In genomic region chr10:62980039-62980954, GRCm38 (mm10) we compare ENCODE assay signal across 8 mouse cellular contexts. TPM values are rescaled to one million over a fixed set of nuclear protein-coding genes. Genes with fewer than 3 reads are reported as not detected.
DNase-seq lines count a peak whose midpoint lies in the region; ATAC-seq and TF ChIP-seq lines count a peak whose summit lies in the region.

TSS of gene Rufy2 (plus strand) at chr10:62980223.

- TF ChIP-seq POLR2A in liver, adult 2 months (IDR thresholded peaks at IDR 0.05; ENCODE audit: extremely low read depth, insufficient read depth, low read length) = no peak

- TF ChIP-seq CTCF in liver, adult 2 months (IDR thresholded peaks at IDR 0.05; ENCODE audit: low read depth, low read length) = peak; percentile 80

- H3K4me1 ChIP-seq in erythroblast, embryonic 14.5 days (ENCODE audit: control insufficient read depth) = peaks cover 15% of the 10 kb centered on the region
- peaks cover 10% of the 10 kb centered on the region; the same call in 1 of the 2 replicates for H3K4me1 ChIP-seq in heart, embryonic 12.5 days (replicated peaks)
- H3K4me1 ChIP-seq in kidney, embryonic 16.5 days (ENCODE audit: insufficient read depth, low read length) = peaks cover 8% of the 10 kb centered on the region; the same call in 1 of the 2 replicates
- H3K4me1 ChIP-seq in liver, adult 2 months (ENCODE audit: control insufficient read depth, insufficient read depth, low read length) = peaks cover 4% of the 10 kb centered on the region

- H3K27me3 ChIP-seq in erythroblast, embryonic 14.5 days (ENCODE audit: control insufficient read depth) = peaks cover 9% of the 10 kb centered on the region
- H3K27me3 ChIP-seq in heart, embryonic 12.5 days (replicated peaks) = no peaks in the 10 kb centered on the region
- no peaks in the 10 kb centered on the region for H3K27me3 ChIP-seq in kidney, embryonic 16.5 days (ENCODE audit: insufficient read depth, low read length)
- no peaks in the 10 kb centered on the region for H3K27me3 ChIP-seq in liver, adult 2 months (ENCODE audit: control insufficient read depth, insufficient read depth, low read length)

- 0 out of 2 replicates have a peak, but pooled peaks cover 3% of the 10 kb centered on the region for H3K79me2 ChIP-seq in liver, adult 2 months (ENCODE audit: control insufficient read depth, insufficient read depth, low read length)

- H3K4me2 ChIP-seq in heart, embryonic 12.5 days = peak within 1 kb of the TSS; percentile 69
- peak within 1 kb of the TSS; percentile 75 for H3K4me2 ChIP-seq in kidney, embryonic 16.5 days (replicated peaks; ENCODE audit: low read depth, low read length)

- peak; percentile 92 for DNase-seq in CD4-positive helper T cell, adult 2 months (ENCODE audit: low read depth, low spot score)
- peak; percentile 70 for DNase-seq in brain, embryonic 18.5 days (ENCODE audit: low read depth, low spot score)
- DNase-seq in liver, adult 2 months (ENCODE audit: extremely low read depth, low read depth, low spot score) = peak; percentile 23
- peak; percentile 73 to 81 for DNase-seq in spleen, postnatal 36 days (ENCODE audit: low spot score in 2 of 2)

- H3K9ac ChIP-seq in heart, embryonic 12.5 days = peak within 1 kb of the TSS; percentile 72
- peak within 1 kb of the TSS; percentile 92 for H3K9ac ChIP-seq in kidney, embryonic 16.5 days (replicated peaks; ENCODE audit: low read length)
- H3K9ac ChIP-seq in liver, adult 2 months (ENCODE audit: low read depth, low read length) = peak within 1 kb of the TSS; percentile 90

- H3K36me3 ChIP-seq in erythroblast, embryonic 14.5 days (ENCODE audit: control insufficient read depth) = peaks cover 11% of the 10 kb centered on the region
- peaks cover 31% of the 10 kb centered on the region for H3K36me3 ChIP-seq in heart, embryonic 12.5 days
- peaks cover 17% of the 10 kb centered on the region for H3K36me3 ChIP-seq in kidney, embryonic 16.5 days (ENCODE audit: insufficient read depth, low read length)
- H3K36me3 ChIP-seq in liver, adult 2 months (ENCODE audit: control insufficient read depth, insufficient read depth, low read length) = no peaks in the 10 kb centered on the region

- under 1% methylated on average over 68 of the region's 77 CpGs for WGBS in heart, embryonic 12.5 days
- WGBS in kidney, embryonic 16.5 days = 1% methylated on average over 67 of the region's 77 CpGs
- under 1% methylated on average over 75 of the region's 77 CpGs for WGBS in liver, adult 2 months

- peak; percentile 89 for ATAC-seq in heart, embryonic 12.5 days (ENCODE audit: insufficient number of reproducible peaks, low FRiP score)
- ATAC-seq in kidney, embryonic 16.5 days (ENCODE audit: low FRiP score, low TSS enrichment) = peak; percentile 95
- peak; percentile 68 for ATAC-seq in monocyte, adult 5-6 weeks (replicated peaks; ENCODE audit: insufficient number of reproducible peaks, low FRiP score, low TSS enrichment, poor library complexity, severe bottlenecking)

- no peaks in the 10 kb centered on the region for H3K9me3 ChIP-seq in erythroblast, embryonic 14.5 days (ENCODE audit: control insufficient read depth, low read length)
- no peaks in the 10 kb centered on the region for H3K9me3 ChIP-seq in heart, embryonic 12.5 days (replicated peaks)
- H3K9me3 ChIP-seq in kidney, embryonic 16.5 days (ENCODE audit: low read length) = no peaks in the 10 kb centered on the region

- peak within 1 kb of the TSS; percentile 84 for H3K4me3 ChIP-seq in erythroblast, embryonic 14.5 days (replicated peaks)
- H3K4me3 ChIP-seq in heart, embryonic 12.5 days = peak within 1 kb of the TSS; percentile 78
- peak within 1 kb of the TSS; percentile 96 for H3K4me3 ChIP-seq in kidney, embryonic 16.5 days (ENCODE audit: low read length)
- H3K4me3 ChIP-seq in liver, adult 2 months (ENCODE audit: insufficient read depth, low read depth, low read length) = peak within 1 kb of the TSS; percentile 92

- H3K27ac ChIP-seq in heart, embryonic 12.5 days (ENCODE audit: poor library complexity, severe bottlenecking) = peak within 1 kb of the TSS; percentile 34; the same call in 1 of the 2 replicates
- H3K27ac ChIP-seq in kidney, embryonic 16.5 days (ENCODE audit: low read length) = peak within 1 kb of the TSS; percentile 73
- H3K27ac ChIP-seq in liver, adult 2 months (replicated peaks; ENCODE audit: insufficient read depth, low read depth, low read length) = no peak within 1 kb of the TSS; the same call in 1 of the 2 replicates

RNA-seq across cellular contexts. Expression of gene Rufy2, which starts in this region (rescaled TPM):
- polyA plus RNA-seq in erythroblast, embryonic 14.5 days (2012) = not detected in 2 replicates
- polyA plus RNA-seq in heart, embryonic 12.5 days (2016; fragmentation: Nextera tagmentation; extraction: Ambion mirVana) = 14.6 and 15.9 TPM in 2 replicates
- polyA plus RNA-seq in kidney, embryonic 16.5 days (2015; fragmentation: Nextera tagmentation; extraction: Ambion mirVana) = 22.7 and 23.0 TPM in 2 replicates
- total RNA-seq in liver, adult 2 months (2014; rRNA removed) = 2.9 and 3.8 TPM in 2 replicates
- 0.78 and 0.83 TPM in 2 replicates for polyA plus RNA-seq in liver, adult 2 months (2012; rRNA removed)
- total RNA-seq in monocyte, adult 5-6 weeks (2017) = 14.6 to 24.6 TPM (median 15.7 TPM) in 3 replicates

Comparison
In these comparisons a context has a peak if more than half of its experiments do, and no peak if none do; other contexts are left out.
1. DNase-seq: peak in every context shown above with its lines; median percentile 92 in CD4-positive helper T cell, adult 2 months; 77 in spleen, postnatal 36 days; 70 in brain, embryonic 18.5 days; 23 in liver, adult 2 months.